Mouse (Mus musculus): ENCODE measurements around the gene Coq4. TPM values are rescaled to one million over a fixed set of nuclear protein-coding genes. Genes with fewer than 3 reads are reported as not detected.

Coq4 gene
- polyA plus RNA-seq, 1 experiment from 2014 or later, result 11.4 TPM

Small RNA genes within 50 kb of the gene (microRNA-seq; reads per million reads assigned to microRNA genes)
- gene Mir219a-2, result not detected
- not detected for gene Mir219b

Other genes with a start within 250 kb of the Coq4 start
- 5.5 and 7.3 TPM in 2 replicates for gene Rapgef1, start 167.8 kb upstream of the Coq4 start, polyA plus RNA-seq (2015; fragmentation: Nextera tagmentation; extraction: Ambion mirVana)
- 0.41 and 0.44 TPM in 2 replicates for gene Gm13420, start 35.8 kb upstream of the Coq4 start, polyA plus RNA-seq (2015; fragmentation: Nextera tagmentation; extraction: Ambion mirVana)
- not detected in 2 replicates for gene Gm13547, start 28.2 kb upstream of the Coq4 start, polyA plus RNA-seq (2015; fragmentation: Nextera tagmentation; extraction: Ambion mirVana)
- gene Trub2, start 1.0 kb downstream of the Coq4 start, polyA plus RNA-seq (2015; fragmentation: Nextera tagmentation; extraction: Ambion mirVana), result 11.1 and 13.0 TPM in 2 replicates
- gene Slc27a4, start 15.1 kb downstream of the Coq4 start, polyA plus RNA-seq (2015; fragmentation: Nextera tagmentation; extraction: Ambion mirVana), result 3.2 and 4.1 TPM in 2 replicates
- 7.9 and 8.0 TPM in 2 replicates for gene Urm1, start 32.6 kb downstream of the Coq4 start, polyA plus RNA-seq (2015; fragmentation: Nextera tagmentation; extraction: Ambion mirVana)
- gene Cercam, start 81.7 kb downstream of the Coq4 start, polyA plus RNA-seq (2015; fragmentation: Nextera tagmentation; extraction: Ambion mirVana), result 35.6 and 36.1 TPM in 2 replicates
- 34.4 and 35.9 TPM in 2 replicates for gene Odf2, start 101.7 kb downstream of the Coq4 start, polyA plus RNA-seq (2015; fragmentation: Nextera tagmentation; extraction: Ambion mirVana)
- gene Gle1, start 147.9 kb downstream of the Coq4 start, polyA plus RNA-seq (2015; fragmentation: Nextera tagmentation; extraction: Ambion mirVana), result 24.7 and 25.2 TPM in 2 replicates
- 14.0 and 17.8 TPM in 2 replicates for gene Sptan1, start 178.1 kb downstream of the Coq4 start, polyA plus RNA-seq (2015; fragmentation: Nextera tagmentation; extraction: Ambion mirVana)